Mouse (Mus musculus): ENCODE results near the gene Ccdc114.
A peak's percentile ranks its signal among the peaks of the same experiment; 100 is the strongest.
"Not testable (repeated sequence)": the region's sequence is repeated elsewhere in the genome, so short reads cannot be mapped to it uniquely, and the experiment has no call there.

Ccdc114 gene

DNA sequence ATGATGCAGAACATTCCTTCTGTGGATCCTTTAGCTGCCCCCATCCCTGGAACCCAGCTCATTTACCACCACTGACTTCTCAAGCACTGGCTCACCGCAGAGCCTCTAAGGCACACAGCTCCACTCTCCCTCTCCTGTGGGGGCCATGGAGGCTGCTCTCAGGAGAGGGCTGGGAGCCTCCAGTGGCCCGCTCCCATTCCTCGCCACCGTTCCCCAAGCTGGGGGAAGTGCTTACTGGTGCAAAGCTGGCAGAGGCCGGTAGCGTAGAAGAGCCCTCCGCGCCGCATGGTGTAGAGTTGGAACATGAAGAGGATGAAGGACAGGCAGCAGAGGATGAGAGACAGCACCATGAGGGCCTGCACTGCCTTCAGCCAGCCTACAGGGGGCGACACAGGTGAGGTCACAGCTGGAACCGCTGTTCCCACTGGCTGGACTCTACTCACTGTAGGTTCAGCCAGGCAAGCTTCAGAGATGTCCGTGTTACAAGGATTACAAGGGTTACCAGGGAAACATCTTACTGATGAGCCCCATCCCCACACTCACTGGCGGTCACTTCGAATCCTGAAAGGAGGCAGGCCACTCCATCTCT is 4.7 kb upstream of the Ccdc114 start:
- no peak for DNase-seq (ENCODE audit: low read depth, low spot score)

DNA sequence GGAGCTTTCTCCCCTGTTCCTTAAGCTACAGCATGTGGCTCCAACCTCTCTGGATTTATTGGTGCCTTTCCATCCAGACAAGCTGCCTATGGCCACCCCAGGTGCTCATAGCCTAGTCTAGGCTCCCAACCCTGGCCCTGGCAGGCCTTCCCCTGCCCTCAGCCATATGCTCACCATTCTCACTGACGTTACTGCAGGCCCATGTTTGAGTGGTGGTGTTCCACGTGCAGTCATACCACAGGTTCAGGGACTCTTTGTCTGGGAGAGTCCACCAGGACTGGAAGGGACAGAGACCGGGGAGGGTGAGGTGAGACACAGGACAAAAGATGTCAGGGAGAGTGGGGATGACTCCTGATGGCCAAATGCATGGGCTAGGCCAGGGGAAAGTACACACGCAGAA is 4.1 kb upstream of the Ccdc114 start:
- no peak for DNase-seq (ENCODE audit: low read depth, low spot score)

GRCm38 (mm10) chr7:45920583-45921241 is 3.2 kb upstream of the Ccdc114 start:
- DNase-seq (ENCODE audit: low read depth, low spot score), result no peak

DNA sequence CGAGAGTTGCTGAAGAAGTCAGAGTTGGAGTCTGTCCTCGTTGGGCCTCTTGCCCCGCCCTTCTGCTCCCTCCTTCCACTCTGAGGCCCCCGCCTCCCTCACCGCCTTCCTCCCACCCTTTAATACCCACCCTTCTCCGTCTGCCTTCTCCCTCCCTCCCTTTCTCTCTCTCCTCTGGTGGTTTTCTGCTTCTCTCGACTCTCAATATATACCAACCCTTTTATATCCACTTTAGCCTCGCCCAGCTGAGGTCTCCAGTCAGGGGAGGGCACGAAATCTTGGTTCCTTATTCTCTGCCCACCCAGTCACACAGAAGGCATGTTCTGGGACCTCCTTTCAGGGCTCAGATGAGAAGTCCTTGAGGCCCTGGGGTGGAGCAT is 2.6 kb upstream of the Ccdc114 start, which contains the start of gene Emp3:
Gene Emp3 (minus strand): TSS at position 163 of the 380 bp plus-strand sequence.
- no peak for DNase-seq (ENCODE audit: low read depth, low spot score)

- no peak for DNase-seq (ENCODE audit: low read depth, low spot score)
Measured at GRCm38 (mm10) chr7:45921950-45922600, 1.8 kb upstream of the Ccdc114 start.

DNA sequence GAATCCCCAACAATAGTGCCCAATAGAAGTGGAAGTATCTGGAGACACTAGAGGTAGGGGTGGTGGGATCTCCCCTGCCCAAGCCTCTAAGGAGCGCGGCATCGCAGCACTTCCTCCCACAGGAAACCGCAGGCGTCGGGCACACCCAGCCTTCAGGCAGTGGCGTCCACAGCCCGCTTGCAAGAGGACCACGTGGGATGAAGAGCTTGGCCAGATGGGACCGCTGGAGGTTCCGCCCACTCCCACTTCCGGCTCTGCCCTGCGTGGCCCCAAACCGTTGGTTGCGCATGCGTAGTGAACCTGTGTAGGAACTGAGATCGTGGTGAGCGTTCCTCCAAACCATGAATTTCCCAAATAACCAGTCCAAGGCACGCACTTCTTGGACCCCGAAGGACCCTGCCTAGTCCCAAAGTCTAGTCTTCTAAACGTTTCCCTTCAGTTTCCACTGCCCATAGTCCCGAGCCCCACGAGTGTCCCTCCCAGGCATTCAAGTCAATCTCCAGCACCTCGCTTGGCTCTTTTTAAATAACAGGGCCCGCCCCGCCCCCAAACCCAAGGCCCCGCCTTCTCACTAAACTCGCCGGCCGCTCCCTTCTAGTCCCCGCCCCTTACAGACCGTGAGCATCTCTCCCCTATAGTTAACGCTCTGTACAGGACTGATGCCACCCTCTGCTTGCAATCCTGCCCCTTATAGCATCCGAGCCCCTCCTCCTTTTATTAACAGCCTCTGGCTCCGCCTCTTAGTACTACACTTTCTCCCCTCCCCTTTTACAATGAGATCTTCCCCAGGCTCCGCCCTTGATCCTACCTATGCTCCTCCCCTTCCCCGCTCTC is 727 bp upstream of the Ccdc114 start:
- peak; percentile 77 for DNase-seq (ENCODE audit: low read depth, low spot score)

GRCm38 (mm10) chr7:45924429-45924816 is 551 bp downstream of the Ccdc114 start:
- no peak for DNase-seq (ENCODE audit: low read depth, low spot score)

GRCm38 (mm10) chr7:45928626-45929295 is 4.9 kb downstream of the Ccdc114 start:
- DNase-seq (ENCODE audit: low read depth, low spot score), result no peak

DNA sequence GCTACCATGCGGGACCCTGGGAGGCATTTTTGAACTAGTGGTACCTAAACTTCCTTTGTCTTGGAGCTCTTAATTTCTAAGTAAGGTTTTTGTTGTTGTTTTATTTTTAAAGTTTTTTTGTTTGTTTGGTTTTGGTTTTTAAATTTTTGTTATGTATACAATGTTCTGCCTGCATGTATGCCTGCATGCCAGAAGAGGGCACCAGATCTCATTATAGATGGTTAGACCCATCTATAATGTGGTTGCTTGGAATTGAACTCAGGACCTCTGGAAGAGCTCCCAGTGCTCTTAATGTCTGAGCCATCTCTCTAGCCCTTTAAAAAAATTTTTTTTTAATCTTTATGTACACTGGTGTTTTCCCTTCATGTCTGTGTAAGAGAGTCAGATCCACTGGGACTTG is 5.8 kb downstream of the Ccdc114 start:
- DNase-seq (ENCODE audit: low read depth, low spot score), result no peak

GRCm38 (mm10) chr7:45933766-45934165 is 9.9 kb downstream of the Ccdc114 start:
- not testable (repeated sequence) for DNase-seq (ENCODE audit: low read depth, low spot score)

GRCm38 (mm10) chr7:45935114-45935513 is 11.2 kb downstream of the Ccdc114 start:
- no peak for DNase-seq (ENCODE audit: low read depth, low spot score)

DNA sequence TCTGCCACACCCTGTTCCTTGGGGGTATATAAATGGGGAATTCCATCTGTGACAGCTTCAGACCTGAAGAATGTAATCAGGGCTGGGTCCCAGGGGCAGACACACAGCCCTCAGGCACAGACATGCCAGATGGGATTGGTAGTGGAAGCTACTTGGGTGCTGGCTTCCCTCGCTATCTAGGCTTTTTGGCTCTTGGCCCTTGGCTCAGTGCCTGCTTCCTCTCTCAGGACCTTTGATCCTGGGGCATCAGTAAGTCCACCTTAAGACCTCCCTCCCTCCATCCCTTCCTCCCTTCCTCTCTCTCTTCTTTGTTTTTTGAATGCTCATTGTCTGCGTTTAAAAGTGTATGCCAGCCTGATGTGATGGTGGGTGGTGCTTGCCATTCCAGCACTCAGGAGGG is 16.0 kb downstream of the Ccdc114 start:
- DNase-seq (ENCODE audit: low read depth, low spot score), result no peak

DNA sequence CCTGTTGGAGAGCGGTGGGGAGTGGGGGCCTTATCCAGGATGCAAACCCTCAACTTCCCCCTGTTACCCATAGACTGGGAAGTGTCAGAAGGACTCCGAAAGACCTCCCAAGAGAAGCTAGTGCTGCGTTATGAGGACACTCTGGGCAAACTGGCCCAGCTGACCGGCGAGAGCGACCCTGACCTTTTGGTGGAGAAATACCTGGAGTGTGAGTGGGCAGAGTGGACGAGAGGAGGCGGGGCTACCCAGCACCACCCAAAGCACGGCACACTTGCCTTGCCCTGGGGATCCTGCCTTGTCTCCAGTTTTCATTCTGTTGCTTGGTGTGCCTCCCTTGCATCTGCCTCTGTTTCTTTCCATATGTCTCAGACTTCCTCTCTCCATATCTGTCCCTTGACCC is 18.1 kb downstream of the Ccdc114 start:
- DNase-seq (ENCODE audit: low read depth, low spot score), result no peak

- DNase-seq (ENCODE audit: low read depth, low spot score), result not testable (repeated sequence)
Measured at GRCm38 (mm10) chr7:45943280-45943679, 19.4 kb downstream of the Ccdc114 start.

DNA sequence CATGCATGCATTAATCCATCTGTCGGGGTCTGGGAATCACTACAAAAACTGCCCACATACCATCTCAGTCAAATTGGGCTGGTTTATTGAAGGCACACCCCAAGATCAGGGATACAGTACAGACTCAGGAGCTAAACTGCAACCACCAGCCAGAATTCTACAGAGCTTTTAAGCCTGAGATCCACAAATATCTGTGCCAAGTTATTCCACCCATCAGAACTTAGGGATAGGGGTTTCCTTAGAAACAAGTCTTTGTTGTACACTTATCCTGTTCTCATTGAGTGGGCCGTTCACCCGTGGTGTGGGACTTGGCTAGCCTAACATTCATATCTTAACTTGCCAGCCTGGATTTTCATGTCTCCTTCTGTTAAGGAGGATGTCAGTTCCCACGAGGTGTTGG is 25.2 kb downstream of the Ccdc114 start:
- no peak for DNase-seq (ENCODE audit: low read depth, low spot score)

DNA sequence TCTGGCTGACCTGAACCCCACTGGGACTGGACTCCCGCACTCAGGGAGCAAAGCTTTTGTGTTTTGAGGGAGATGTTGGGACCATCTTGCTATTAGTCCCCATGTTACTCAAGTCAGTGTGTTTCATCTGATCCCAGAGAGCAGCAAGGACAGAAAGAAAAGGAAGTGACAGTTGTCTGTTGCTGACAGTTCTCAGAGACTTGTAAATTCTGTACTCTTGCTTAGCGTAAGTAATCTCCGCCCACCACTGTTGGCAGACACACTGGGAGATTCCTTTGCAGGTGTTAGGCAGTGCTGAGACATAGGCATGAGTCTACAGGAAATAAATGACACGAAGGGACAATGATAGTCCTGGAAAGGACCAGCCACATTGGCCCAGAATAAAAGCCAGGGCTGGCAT is 32.7 kb downstream of the Ccdc114 start:
- DNase-seq (ENCODE audit: low read depth, low spot score), result no peak

DNA sequence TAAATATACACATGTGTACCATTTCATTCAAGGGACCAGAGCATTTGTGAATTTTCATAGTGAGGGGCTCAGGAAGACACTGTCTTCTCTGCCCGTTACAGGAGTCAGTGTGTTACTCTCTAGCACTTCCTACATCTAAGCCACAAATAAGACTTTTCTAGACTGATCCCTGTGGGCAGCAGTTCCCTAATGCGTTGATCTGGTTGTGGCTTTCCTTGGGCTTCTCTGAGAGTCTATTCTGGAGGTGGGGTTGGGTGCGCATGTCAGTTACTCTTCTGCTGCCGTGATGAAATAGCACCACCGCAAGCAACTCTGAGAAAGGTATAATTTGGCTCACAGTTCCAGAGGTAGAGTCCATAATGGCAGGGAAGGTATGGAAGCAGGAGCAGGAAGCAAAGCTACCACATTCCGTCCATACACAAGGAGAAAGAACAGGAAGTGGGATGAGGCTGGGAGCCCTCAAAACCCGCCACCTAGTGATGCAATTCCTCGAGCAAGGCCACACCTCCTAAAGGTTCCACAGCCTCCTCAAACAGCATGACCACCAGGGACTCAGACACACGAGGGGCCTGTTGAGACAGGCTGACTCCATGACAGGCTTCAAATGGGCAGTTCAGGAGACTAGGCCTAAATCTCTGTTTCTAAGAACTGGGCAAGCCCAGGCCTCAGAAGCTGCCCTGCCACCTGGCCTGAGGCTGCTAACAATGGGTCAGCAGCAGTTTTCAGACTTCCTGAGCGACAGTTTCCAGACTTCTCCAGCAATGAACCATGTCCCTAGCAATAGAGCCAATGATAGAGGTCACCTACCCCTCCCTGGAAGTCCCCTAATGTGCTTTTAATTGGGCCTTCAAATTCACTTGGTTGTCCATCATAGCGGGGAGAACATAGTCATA is 48.2 kb downstream of the Ccdc114 start:
- DNase-seq (ENCODE audit: low read depth, low spot score), result no peak

GRCm38 (mm10) chr7:45973271-45973687 is 49.4 kb downstream of the Ccdc114 start:
- no peak for DNase-seq (ENCODE audit: low read depth, low spot score)

DNA sequence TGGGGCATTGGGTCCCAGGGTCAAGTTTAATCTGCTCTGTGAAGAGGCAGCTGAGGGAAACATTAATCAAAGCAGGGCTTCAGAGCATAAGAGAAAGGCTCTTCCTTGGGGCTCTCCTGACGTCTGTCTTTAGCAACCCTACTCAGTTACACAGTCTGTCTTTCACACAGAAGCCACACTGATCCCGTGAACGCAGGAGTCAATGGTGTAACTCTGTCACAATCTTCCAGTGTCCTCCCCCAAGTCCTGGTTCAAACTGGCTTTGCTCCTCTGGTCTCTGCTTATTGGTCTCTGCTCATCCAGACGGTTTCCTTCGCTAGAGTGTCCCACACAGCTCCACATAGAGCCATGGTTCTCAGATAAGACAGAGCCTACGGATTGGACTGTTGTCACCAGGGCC is 50.2 kb downstream of the Ccdc114 start:
- DNase-seq (ENCODE audit: low read depth, low spot score), result no peak

DNA sequence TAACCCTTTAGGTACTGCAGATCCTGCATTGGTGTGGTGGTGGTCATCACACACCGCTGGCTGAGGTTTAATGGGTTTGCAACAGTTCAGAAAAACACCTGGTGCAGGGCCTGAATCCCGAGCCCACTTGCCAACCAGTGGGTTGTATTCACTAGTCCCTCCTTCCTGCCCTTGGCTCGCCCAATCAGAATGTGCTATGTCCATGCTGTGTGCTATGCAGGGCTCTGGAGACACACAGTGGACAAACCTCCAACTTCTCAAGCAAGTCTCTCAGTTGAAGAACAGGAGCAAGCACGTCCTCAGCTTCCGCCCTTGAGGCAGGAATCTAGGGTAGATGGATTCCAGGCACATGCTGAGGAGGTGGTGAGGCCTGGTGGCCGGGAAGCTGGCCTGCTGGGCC is 50.6 kb downstream of the Ccdc114 start:
- DNase-seq (ENCODE audit: low read depth, low spot score), result no peak

- DNase-seq (ENCODE audit: low read depth, low spot score), result no peak
Measured at GRCm38 (mm10) chr7:45981612-45982011, 57.7 kb downstream of the Ccdc114 start.

Measured in c-Kit-negative CD71-positive TER-119-positive erythroid progenitor cells, embryonic 14.5 days (primary cell).